21 mouse cellular contexts compared by ENCODE assay signal in the genomic region with DNA sequence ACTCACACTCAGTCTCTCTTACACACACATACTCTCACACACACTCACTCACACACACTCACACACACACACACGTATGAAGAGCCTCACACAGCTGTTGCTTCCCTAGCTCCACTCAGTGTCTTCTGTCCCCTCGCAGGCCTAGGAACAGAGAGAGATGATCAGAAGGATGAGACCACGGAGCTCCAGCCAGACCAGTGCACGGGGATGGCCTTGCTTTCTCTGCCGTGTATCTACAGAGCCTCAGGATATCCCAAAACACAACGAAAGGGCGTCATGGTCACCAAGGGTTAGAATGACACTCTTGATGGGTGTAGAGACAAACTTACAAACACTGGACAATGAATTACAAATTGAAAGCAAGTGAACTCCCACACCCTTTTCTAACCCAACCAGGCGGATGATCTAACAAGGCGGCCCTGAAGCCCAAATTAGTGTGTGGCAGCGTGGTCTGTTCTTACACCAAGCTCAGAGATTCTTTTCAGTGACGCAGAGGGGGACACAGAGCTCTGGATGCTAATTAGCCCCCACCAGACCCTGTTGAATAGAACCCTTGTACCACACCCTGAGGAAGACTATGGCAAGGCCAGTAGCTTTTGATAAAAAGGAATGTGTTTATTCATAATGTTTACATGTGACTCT.
DNase-seq lines count a peak whose midpoint lies in the region; ATAC-seq and TF ChIP-seq lines count a peak whose summit lies in the region.
"Had no signal": no experiment of that assay in that cellular context is flagged by ENCODE, and none has a peak within 500 bp of the region (broad histone marks: within the 10 kb centered on the region; RNA-seq: fewer than 3 reads in every experiment).

No protein-coding gene starts in this region.

- no peak for TF ChIP-seq POLR2A in brain, embryonic 14.5 days (IDR thresholded peaks at IDR 0.05; ENCODE audit: borderline replicate concordance, extremely low read depth, insufficient read depth, insufficient read length, poor library complexity, severe bottlenecking)

- peaks cover 21% of the 10 kb centered on the region for H3K4me1 ChIP-seq in forebrain, embryonic 10.5 days
- H3K4me1 ChIP-seq in forebrain, postnatal 0 days (ENCODE audit: insufficient read depth), result no peaks in the 10 kb centered on the region
- H3K4me1 ChIP-seq: embryonic facial prominence, embryonic 12.5 days; heart, embryonic 15.5 days had no signal

- H3K9ac ChIP-seq in forebrain, postnatal 0 days, result no peak overlapping the region
- H3K9ac ChIP-seq: embryonic facial prominence, embryonic 12.5 days; heart, embryonic 15.5 days; hindbrain, embryonic 13.5 days had no signal

- no peak overlapping the region for H3K4me3 ChIP-seq in forebrain, embryonic 10.5 days
- no peak overlapping the region for H3K4me3 ChIP-seq in forebrain, postnatal 0 days (ENCODE audit: low read depth, low read length)
- H3K4me3 ChIP-seq: embryonic facial prominence, embryonic 12.5 days; heart, embryonic 15.5 days; hindbrain, embryonic 13.5 days had no signal

- no peaks in the 10 kb centered on the region for H3K36me3 ChIP-seq in forebrain, embryonic 10.5 days (replicated peaks)
- H3K36me3 ChIP-seq in forebrain, postnatal 0 days (ENCODE audit: insufficient read depth), result no peaks in the 10 kb centered on the region
- H3K36me3 ChIP-seq: embryonic facial prominence, embryonic 12.5 days; heart, embryonic 15.5 days; hindbrain, embryonic 13.5 days had no signal

- no peaks in the 10 kb centered on the region; the same call in 1 of the 2 replicates for H3K27me3 ChIP-seq in forebrain, embryonic 10.5 days (ENCODE audit: poor library complexity, severe bottlenecking)
- no peaks in the 10 kb centered on the region for H3K27me3 ChIP-seq in forebrain, postnatal 0 days (ENCODE audit: insufficient read depth, low read length)
- H3K27me3 ChIP-seq: embryonic facial prominence, embryonic 12.5 days; heart, embryonic 15.5 days; Patski had no signal

- no peak for TF ChIP-seq CTCF in forebrain, postnatal 0 days (IDR thresholded peaks at IDR 0.05; ENCODE audit: low read depth)
- no peak for TF ChIP-seq CTCF in brain, embryonic 14.5 days (IDR thresholded peaks at IDR 0.05; ENCODE audit: borderline replicate concordance, extremely low read depth, insufficient read depth, insufficient read length)

- 57% methylated on average over 11 of the region's 11 CpGs for WGBS in forebrain, embryonic 10.5 days
- WGBS in forebrain, postnatal 0 days, result 38% methylated on average over 11 of the region's 11 CpGs

- peak; percentile 33 for DNase-seq in forebrain, embryonic 10.5 days (ENCODE audit: extremely low spot score, low spot score)
- DNase-seq in forebrain, postnatal 0 days, result no peak
- DNase-seq in heart, adult 11 months, result peak; percentile 66
- no peak for DNase-seq in heart, adult 8-10 months (ENCODE audit: low spot score)
- DNase-seq in brain, embryonic 14.5 days (ENCODE audit: low read depth), result peak; percentile 61
- DNase-seq in left cerebral cortex, adult 8-10 months (ENCODE audit: low spot score in 2 of 2), result no peak
- no peak for DNase-seq in adrenal gland, postnatal 10 days
- DNase-seq: adrenal gland, postnatal 25 days; cerebellum, adult 2 months; cerebellum, postnatal 10 days; embryo, embryonic 11 days; gastrocnemius, postnatal 36 days; heart, adult 18-20 months; heart, postnatal 14 days had no signal

- H3K27ac ChIP-seq in forebrain, embryonic 10.5 days, result peak overlapping the region; percentile 60; the same call in 1 of the 2 replicates
- H3K27ac ChIP-seq in forebrain, postnatal 0 days (ENCODE audit: low read depth, low read length), result no peak overlapping the region
- H3K27ac ChIP-seq: embryonic facial prominence, embryonic 12.5 days; heart, embryonic 15.5 days; hindbrain, embryonic 13.5 days; hindbrain, postnatal 0 days had no signal

- H3K9me3 ChIP-seq in forebrain, embryonic 10.5 days, result no peaks in the 10 kb centered on the region
- H3K9me3 ChIP-seq in forebrain, postnatal 0 days (ENCODE audit: low read length), result no peaks in the 10 kb centered on the region
- H3K9me3 ChIP-seq: embryonic facial prominence, embryonic 12.5 days; heart, embryonic 15.5 days; hindbrain, embryonic 13.5 days had no signal

- no peak for ATAC-seq in forebrain, postnatal 0 days
- ATAC-seq: activated CD4-positive, CD25-positive, alpha-beta regulatory T cell, adult 4 months; hindbrain, postnatal 0 days; Patski had no signal

- H3K4me2 ChIP-seq in forebrain, postnatal 0 days (ENCODE audit: low read depth), result no peak overlapping the region
- H3K4me2 ChIP-seq: embryonic facial prominence, embryonic 12.5 days; heart, embryonic 11.5 days; heart, embryonic 15.5 days; hindbrain, embryonic 13.5 days had no signal

Comparison
In these comparisons a context has a peak if more than half of its experiments do, and no peak if none do; other contexts are left out.
1. DNase-seq: peak in forebrain, embryonic 10.5 days (single experiment), heart, adult 11 months (single experiment) and brain, embryonic 14.5 days (single experiment); none in forebrain, postnatal 0 days (single experiment), heart, adult 8-10 months (single experiment), left cerebral cortex, adult 8-10 months (0 of 2) and adrenal gland, postnatal 10 days (single experiment).